Mouse (Mus musculus) embryo, embryonic 9.5 days (tissue): Measurements from ENCODE around the gene Slc25a51.

ENCODE experiments used
- DNase-seq: peaks from one replicate; pipeline ENCODE4 v3.0.0-alpha.2; 2017; ENCODE audit errors: extremely low spot score

Slc25a51 gene

GRCm38 (mm10) chr4:45426724-45427457 is 18.3 kb upstream of the Slc25a51 start:
- peak; percentile 31 for DNase-seq

- DNase-seq: no peak
Measured at GRCm38 (mm10) chr4:45423406-45423805, 14.8 kb upstream of the Slc25a51 start.

GRCm38 (mm10) chr4:45422640-45423039 is 14.1 kb upstream of the Slc25a51 start:
- no peak for DNase-seq

GRCm38 (mm10) chr4:45421519-45422260 is 13.1 kb upstream of the Slc25a51 start:
- DNase-seq: no peak

DNA sequence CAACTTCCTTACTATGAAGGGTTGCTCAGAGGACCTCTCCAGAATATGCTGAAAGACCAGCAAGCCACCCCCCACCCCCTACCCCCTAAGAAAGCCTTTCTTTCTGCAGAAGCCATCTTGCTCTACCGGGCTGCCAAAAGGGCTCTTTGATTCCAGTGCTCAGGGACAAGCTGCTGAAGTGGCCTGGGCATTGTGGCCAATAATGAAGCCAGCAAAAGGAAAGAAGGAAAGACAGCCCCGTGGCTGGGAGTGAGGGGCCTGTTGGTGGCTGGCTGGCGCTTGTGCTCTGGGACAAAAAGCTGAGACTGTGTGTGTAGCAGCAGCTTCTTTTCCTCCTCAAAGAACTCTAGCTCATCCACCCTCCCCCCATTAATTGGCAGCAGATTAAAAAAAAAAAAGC is 12.2 kb upstream of the Slc25a51 start:
- no peak for DNase-seq

DNA sequence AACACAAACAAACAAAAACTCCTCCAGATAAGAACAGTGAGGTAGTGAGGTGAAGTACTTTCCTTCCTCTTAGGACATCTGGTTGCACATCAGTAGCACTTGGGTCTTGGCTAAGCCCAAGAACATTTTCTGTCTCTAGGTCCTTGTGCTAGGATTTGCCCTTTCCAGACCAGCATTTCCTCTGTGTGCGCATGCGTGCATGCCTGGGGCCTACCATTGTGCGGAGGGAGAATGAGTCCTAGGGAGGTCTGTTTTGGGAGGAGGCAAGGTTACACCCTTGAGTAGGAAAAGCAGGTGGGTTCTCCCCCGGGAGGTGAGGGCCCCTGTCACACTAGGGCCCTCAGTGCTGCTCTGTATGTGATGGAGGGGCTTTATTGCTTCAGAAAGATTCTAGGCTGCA is 10.5 kb upstream of the Slc25a51 start:
- DNase-seq: no peak

DNA sequence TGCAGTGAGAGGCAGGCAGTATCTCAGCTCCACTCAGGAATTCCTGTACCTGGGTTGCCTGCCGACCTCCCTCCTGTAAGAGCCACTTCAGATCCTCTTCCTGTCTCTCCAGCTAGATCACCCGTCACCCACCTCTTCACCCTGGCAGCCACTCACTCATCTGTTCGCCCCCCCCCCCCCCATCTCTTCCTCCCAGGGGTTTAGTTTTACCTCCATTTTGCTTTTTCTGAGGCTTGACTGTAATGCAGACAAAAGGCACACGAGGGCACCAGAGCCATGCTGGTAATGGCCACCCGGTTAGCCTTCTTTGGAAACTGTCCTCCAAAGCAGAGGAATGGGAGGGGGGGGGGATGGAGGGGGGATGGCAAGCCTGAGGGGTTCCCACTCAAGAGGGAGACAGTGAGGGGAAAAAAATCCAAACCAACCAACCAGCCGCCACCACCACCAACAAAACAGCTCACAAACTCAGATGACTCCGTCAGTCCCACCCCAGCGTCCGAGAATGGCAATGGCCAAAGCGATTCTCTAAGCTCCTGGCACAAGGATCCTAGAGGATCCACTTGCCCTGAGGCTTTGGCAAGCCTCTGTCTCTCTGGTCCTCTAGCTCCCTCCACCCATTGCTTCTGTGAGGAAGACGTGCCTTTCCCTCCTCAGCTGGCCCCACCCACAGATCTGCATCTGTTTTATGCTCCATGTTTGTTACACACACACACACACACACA is 9.8 kb upstream of the Slc25a51 start:
- peak; percentile 79 for DNase-seq

- no peak for DNase-seq
Measured at GRCm38 (mm10) chr4:45416314-45416713, 7.7 kb upstream of the Slc25a51 start.

GRCm38 (mm10) chr4:45413674-45414338 is 5.2 kb upstream of the Slc25a51 start:
- no peak for DNase-seq

DNA sequence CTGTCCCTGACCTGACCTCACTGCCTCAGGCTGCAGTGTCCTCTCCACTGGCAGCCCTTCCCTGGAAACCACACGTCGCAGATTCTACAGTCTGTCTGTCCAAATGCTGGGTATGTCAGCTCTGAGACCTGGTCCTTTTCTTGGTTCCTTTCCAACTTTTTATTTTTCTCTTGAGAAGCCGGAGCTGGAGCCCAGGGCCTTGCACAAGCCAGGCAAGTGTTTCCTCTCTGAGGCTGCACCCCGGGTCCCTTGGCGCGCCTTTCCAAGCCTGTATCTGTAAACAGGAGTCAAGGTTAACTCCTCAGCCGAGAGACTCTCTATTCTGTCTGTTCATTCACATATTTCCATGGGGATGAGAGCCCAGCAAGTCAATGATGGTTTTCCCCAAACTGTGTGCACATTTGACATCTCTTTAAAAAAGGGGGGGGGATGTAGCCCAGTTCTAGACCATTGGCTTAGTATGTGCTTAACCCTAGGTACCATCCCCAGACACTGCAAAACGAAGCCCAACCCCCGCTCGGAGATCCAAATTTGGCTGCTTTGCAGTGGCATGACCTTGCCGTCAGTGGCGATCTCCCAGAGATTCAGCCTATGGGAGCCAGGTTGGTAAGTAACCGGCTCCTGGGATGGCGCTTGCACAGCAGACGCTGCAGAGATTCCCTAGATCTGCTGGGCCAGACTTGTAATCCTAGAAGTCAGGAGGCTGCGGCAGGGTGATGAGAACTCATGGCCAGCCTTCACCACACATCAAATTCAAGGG is 4.0 kb upstream of the Slc25a51 start:
- DNase-seq: no peak

DNA sequence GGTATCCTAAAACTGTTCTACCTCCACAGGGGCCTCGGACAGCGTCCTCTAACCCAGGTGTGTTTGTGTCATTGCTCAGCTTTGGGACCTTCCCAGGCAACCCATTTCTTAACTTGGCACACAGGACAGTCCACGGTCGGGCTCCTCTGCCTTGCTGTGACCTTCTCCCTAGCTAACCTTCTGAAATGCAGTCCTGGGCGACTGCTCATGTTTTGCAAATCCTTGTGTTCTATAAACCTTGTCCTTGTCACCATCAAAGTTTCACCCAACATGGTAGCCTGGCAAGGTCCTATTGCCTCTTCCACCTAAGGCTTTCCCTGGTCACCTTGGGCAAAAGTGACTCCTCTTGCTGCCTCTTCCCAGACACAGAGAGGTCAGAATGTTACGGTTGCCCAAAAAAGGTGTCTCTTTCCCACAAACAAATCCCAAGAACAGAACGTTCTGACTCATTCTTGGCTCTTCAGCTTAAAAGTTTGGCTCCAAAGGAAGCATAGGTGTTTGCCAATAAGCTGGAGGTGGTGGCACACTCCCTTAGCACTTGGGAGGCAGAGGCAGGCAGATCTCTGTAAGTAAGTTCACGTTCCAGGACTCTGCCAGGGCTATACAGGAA is 2.7 kb upstream of the Slc25a51 start:
- no peak for DNase-seq

- DNase-seq: peak; percentile 67
Measured at GRCm38 (mm10) chr4:45409270-45409669, 704 bp upstream of the Slc25a51 start.

DNA sequence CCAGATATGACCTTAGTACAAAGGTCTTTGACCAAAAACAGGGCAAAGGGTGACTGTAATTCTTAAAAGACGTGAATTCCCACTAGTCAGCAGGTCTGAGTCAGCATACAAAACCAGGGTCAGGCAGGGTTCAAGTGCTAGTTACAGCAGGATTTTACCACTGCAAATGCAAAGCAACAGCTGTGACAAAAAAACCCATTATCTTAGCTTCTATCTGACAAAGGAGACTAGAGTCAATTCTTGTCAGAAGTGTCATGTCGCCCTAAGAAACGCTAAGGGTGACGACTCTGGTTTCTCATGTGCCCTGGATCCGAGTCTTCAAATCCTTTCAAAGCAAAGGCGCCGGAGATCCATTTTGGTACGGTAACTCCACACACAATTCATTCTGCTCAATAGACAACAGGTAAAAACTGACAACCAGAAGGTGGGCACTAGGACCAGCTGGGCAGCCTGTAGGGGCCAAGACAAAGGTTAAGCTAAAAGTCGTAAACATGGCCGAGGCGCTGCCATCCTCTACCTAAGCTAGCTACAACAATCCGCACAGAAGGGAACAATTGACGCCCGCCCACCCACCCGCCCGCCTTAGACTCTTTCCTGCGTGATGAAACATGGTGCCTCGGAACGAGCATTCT is 747 bp downstream of the Slc25a51 start:
- DNase-seq: no peak

- DNase-seq: no peak
Measured at GRCm38 (mm10) chr4:45407001-45407702, 1.4 kb downstream of the Slc25a51 start.

- no peak for DNase-seq
Measured at GRCm38 (mm10) chr4:45406397-45406796, 2.2 kb downstream of the Slc25a51 start.

DNA sequence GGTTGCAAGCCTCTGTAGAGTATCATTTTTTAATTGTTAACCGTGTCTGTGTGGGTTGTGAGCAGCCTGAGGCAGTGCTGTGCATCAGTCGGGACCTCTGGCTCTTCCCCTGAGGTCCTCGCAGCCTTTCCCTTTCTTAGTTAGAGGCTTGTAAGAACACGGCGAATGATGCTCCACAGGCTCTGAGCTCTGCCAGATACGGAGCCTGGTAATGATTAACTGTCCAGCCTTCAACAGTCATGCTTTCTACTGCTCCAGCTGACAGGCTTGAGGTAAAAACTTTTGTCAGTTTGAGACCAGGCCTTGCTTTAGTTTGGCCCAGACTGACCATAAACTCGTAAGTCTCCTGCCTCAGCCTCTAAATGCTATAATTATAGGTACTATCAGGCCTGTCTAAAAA is 3.3 kb downstream of the Slc25a51 start:
- no peak for DNase-seq

DNA sequence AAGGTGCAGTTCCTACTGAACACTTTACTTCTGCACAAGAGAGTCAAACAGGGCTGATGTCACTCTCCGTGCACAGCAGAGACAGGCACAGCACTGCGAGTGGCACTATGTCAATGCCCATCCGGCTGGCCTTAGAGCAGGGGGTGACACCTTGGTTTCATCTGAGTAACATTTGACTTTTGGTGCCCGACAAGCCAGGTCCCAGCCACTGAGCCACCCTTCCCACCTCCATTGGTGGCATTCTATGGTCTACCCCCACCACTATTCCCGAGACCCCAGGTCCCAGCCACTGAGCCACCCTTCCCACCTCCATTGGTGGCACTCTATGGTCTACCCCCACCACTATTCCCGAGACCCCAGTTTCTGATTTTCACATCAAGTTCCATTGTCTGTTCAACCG is 4.5 kb downstream of the Slc25a51 start:
- DNase-seq: no peak

- no peak for DNase-seq
Measured at GRCm38 (mm10) chr4:45403499-45403878, 5.1 kb downstream of the Slc25a51 start.

- no peak for DNase-seq
Measured at GRCm38 (mm10) chr4:45402878-45403498, 5.6 kb downstream of the Slc25a51 start.
